Mouse (Mus musculus) urinary bladder, postnatal 10 days (tissue): Measurements from ENCODE around the gene Srpr.

Experiments
- DNase-seq: peaks from one replicate; pipeline ENCODE4 v3.0.0; 2022; ENCODE audit warnings: low spot score

Srpr gene

DNA sequence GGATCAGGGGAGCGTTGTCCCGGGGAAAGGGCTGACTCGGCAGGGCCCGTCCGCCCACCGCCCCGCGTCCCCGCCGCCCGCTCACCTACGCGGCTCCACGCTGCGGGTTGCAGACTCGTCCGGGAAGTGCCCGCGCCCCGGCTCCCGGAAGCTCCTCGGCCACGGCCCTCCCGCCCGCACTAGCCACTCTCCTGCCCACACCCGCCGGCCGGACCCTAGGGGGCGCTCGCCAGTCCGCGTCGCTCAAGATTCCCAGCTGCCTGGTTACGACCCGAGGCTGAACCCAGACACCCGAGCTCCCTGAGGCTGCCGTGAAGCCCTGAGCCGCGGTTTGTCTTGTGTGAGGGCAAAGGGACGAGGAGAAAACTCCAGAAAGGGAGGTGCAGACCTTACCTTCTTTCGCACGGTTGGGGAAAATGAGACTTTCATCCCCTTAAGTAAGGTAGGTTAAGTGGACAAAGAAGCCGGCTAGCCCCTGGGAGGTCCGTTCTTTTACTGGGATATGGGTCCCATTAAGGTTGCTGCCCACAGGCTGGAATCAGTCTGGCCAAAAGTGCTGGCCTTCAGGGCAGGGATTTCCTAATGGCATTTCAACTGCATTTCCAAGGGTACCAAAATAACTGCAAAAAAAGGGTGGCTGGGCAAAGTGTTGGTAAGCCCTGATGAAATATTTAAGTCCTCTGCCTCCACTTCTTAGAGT lies at the start of gene Srpr, which contains the start of gene Tirap:
Gene Srpr, plus strand, starts transcription at position 404 of the 700 bp plus-strand sequence.
Gene Tirap, minus strand, starts transcription at position 520 of the 700 bp plus-strand sequence.
- DNase-seq, result peak; percentile 84

DNA sequence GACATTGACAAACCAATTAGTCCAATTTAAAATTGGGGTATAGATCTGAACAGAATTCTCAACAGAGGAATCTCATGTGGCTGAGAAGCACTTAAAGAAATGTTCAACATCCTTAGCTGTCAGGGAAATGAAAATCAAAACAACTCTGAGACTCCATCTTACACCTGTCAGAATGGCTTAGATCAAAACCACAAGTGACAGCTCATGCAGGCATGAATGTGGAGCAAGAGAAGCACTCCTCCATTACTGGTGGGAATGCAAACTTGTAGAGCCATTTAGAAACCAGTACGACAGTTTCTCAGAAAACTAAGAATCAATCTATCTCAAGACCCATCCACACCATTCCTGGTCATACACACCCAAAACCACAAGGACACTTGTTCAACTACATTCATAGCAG lies 47.1 kb upstream of the Srpr start:
- no peak for DNase-seq

DNA sequence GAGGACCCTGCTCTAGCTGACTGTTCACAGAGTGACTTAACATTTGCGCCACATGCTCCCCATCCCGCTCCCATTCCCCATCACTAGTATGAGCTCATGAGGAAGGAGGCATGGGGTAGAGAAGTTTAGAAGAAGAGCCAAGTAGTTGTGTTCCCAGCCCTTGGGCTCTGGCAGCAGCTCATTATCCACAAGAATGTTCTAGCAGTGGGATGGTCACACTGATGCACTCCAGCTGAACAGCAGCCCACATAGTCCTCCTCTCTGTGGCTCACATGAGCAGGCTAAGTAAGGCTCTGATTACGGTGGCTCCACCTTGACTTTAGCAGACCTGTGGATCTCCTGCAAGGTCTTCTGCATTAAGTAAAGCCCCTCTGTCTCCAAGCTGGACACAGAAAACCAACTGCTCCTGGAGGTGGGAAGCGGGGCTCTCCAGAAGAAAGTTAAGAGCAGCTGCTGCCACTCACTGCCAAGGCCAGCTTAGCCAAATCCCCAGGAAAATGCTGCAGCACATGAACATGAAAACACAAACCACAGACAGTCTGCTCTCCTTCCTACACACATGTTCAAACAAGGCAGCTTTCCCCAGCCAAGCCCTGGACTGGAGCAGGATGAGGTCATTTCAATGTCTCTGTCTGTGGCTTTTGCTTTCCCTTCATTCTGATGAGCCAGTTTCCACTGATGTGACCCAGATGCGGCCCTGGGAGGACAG lies 43.8 kb upstream of the Srpr start:
- no peak for DNase-seq

DNA sequence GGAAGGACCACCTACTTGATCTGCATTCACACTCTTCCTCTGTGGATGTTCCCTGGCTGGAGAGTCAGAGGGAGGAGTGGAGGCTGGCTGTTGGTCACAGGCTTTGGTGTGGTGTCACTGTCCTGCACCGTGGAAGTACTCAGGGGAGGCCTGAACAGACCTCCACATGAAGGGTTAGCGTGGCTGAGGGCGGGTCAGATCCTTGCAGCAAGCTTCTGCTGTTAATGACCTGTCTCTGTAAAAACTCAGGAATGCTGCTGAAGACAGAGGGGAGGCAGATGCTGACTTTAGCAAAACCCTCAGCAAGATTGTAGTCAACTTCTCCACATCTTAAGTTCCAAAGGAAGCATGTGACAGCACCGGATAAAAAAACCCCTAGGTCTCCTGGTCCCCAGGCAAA lies 43.1 kb upstream of the Srpr start:
- no peak for DNase-seq

DNA sequence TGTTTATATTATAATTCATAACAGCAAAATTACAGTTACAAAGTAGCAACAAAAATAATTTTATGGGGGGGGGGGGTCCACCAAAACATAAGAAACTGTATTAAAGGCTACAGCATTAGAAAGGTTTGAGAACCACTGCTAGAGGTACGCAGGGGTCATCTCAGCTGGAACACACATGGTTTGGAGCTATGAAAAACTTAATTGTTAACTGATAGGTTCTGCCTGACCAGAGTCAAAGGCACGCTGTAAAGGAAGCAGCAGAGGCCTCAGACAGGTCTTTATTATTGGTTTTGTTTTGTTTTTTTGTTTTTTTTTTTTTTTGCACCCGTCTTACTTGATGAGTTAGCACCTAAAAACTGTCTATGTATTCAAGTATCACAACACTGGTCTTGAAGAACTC lies 41.5 kb upstream of the Srpr start:
- DNase-seq, result no peak

DNA sequence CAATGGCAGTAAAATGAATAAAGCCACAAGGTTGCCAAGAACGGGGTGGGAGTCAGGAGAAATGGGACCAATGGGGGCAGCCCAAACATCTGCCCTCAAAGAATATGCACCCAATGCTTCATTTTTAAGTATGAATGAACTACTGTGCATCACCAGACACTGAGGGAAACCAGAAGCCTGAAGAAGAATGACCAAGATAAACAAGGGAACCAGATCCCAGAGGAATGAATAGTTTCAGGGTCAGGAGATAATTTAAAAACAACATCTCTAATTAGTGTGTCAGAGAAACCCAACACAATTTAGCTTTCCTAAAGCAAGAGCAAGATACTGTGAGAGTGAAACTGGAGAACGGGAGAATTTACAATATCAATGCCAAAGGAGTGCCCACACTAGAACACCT lies 39.3 kb upstream of the Srpr start:
- no peak for DNase-seq

DNA sequence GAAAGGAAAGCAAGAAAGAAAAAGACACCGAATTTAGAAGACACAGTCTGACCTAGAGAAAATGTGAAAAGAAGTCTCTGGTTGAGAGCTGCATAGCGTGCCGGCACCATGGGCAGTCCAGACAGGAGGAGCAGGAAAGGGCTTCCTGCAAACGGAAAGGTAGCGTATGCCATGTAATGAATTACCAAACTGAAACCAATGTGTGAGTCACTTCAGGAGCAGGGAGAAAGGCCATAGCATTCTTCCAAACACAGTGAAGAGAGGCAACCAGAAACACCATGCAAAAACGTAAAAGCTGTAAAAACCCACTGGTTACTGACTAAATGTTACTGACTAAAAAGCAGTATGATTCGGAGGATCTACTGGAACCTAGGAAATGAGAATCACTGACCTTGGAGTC lies 38.3 kb upstream of the Srpr start:
- DNase-seq, result no peak

DNA sequence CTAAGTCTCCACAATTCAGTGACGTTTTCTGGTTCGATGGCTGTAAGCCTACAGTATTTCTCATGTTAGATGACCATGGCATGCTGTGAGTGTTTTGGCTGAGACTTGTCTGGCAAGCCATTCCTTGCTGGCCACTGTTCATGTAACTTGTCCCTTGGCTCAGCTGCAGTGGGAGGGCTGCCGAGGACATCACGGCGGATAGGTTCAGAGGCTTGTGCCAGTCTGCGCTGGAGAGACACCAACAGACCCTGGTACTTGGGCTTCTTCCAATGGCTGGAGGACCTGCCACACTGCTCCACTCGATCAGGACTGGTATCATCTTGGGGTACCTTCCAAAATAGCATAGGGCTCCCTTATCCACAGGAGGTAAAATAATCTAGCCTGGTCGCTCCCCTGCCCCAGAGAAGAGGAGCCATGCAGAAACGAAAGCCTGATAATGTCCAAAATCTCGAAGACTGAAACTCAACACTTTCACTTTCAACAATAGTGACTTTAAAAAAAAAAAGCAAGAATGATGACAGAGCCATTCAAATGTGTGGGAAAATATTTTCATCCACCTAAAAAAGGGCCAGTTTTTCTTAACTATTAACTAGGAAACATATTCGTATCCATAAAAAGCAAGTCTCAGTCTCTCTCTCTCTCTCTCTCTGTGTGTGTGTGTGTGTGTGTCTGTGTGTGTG lies 36.8 kb upstream of the Srpr start:
- DNase-seq, result no peak

DNA sequence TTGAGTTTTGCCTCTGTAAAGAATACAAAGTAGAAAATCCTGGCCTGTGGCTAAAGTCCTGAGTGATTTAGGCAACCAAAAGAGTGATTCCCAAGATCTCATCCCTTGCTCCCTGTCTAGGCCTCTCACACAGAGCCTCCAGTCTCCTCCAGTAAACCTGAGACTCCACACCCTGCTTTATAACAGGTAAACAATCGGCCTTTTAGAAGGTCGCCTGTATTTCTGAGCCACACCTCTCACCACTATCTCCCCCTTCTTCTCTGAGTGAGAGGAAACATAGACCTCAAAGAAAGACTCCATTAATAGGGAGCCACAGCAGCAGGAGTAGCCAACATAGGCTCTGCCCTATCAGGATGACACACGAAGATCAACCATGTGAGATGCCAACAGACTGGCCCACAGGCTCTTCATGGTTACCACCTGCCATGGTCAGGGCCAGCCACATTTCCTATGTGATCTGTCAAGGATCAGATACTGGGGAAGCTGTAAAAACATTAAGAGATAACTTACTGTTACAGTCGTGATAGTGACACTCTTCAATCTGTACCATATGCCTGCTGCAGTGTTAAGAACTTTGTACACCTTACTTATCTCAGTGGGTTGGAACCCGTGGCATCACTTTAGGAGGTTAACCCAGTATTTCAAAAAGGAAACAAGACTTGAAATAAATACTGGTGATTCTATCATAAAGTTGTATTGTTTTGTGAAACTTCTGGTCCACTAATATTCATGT lies 35.7 kb upstream of the Srpr start:
- no peak for DNase-seq

DNA sequence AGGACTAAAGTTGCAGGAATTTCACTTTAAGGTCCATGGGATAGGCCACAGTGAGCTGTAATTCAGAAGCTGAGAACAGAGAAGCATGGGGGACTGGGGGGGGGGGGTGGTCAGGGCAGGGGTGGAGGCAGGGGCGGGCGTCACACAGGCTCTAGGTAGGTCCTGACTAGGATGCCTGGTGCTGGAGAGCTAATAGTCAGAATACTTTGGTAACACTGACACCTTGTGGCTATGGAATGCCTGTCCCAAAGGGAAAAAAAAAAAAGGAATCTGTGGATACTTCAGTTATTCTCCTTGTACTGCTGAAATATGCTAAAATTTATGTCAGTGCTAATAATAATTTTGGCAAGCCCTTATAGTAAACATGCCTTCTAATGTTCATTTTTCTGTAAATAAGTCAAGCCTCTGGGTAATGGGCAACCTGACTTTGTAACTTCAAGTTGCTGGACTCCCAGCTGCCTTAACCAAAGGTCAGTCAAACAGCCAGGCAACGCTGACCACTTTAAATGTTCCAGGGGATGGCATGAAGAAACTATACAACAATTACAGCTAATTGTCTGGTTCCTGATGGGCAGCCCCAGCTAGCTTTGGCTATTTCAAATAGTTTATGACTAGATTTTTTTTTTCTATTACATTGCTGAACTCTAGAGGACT lies 33.7 kb upstream of the Srpr start:
- no peak for DNase-seq

DNA sequence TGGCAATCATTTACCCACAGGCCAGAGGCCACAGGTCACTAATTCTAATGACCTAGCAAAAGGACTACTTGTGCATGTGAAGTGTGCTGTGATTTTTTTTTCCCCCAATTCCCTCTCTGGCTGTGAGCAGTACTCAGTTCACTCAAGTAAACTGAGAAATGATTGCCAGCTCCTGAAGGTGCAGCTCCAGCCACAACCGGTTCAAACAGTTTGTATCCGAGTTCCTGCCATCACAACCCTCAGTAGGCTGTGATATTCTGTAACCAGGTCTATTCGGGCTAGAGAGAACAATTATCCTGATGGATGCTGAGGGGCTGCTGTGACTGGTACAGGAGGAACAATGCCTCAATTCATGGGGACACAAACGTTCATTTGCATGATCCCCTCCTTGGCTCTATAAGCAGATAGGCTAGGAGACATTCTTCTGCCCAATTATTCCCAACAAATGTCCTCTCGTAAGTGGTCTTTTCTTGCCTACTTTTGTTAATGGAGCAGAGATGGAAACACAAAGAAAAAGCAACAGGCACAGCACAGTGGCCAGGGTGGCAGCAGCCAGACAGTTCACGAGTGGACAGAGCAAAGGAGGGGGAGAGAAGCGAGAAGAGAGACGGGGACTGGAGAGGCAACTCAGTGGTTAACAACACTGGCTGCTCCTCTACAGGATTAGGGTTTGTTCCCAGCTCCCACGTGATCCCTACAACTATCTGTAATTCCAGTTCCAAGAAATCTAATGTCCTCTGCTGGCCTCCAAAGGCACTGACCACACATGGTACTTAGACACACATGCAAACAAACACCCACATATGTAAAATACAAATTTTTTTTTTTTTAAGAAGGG lies 33.0 kb upstream of the Srpr start:
- DNase-seq, result no peak

DNA sequence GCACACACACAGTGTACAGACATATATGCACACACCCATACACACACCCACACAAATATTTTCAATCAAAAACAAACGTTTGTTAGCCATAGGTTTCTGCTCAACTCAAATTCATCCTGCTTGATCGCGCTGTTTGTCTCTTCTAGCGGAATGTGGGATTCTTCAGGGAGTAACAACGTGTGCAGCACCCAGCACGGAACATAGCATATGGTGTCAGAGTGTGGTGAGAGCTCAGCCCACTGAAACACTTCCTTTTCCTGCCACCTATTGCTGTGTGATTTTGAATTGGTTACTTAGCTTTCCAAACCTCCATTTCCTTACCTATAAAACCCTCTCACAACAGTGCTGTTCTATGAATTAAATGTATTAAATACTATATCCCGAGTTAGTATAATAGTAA lies 29.9 kb upstream of the Srpr start:
- DNase-seq, result no peak

DNA sequence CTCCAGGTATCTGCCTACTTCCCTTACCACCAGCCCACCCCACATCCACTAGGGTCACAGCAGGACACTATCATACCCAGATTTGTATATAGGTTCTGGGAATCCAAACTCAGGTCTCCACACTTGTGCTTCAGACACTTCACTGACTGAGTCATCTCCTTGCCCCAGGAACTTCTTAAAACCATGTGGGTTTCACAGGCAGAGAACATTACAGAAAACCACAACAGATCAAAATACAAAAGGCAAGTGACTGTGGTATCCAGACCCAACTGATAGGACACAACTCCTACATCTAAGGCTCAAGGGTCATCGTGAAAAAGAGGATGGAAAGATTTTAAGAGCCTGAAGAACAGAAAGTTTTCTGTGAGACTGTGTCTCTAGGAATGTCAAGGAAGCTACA lies 26.6 kb upstream of the Srpr start:
- no peak for DNase-seq

DNA sequence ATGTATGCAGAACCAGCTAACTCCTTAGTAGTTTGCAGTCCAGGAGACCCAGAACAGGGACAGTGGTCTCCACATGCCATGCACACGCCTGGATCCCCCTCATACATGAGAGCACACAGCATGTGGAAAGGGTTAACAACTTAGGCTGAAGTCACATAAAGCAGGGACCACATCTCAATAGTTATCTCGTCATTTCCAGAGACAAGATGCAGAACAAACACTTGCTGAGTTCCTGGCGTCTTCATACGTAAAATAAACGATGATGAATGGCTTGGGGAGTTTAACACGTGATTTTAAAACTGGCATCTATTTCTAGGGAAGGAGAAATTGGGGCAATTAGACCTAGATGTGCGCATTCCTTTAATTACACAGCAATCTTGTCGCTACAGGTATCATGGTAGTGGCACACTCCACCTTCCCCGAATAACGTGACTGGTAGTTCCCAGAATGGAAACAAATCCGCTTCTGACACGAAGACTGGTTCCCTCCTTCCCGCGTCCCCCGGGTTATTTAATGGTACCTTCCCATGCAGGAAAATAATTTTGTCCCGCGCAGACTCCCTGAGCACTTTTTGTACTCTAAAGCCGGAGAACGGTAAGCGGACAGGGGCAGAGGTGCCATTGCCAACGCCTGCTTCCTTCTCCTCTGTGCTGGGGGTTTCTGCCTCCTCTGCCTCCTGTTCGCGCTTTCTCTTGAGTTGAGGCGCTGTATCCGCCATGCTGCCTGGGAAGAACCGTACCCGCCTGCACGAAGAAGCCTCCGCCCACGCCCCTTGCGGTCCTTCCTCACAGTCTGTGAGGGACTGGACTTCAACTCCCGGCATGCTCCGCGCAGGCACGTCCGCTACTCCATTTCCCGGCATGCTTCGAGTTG lies 24.5 kb upstream of the Srpr start, which contains the start of gene Dcps:
Gene Dcps, minus strand, starts transcription at position 811 of the 873 bp plus-strand sequence.
- DNase-seq, result peak; percentile 63

DNA sequence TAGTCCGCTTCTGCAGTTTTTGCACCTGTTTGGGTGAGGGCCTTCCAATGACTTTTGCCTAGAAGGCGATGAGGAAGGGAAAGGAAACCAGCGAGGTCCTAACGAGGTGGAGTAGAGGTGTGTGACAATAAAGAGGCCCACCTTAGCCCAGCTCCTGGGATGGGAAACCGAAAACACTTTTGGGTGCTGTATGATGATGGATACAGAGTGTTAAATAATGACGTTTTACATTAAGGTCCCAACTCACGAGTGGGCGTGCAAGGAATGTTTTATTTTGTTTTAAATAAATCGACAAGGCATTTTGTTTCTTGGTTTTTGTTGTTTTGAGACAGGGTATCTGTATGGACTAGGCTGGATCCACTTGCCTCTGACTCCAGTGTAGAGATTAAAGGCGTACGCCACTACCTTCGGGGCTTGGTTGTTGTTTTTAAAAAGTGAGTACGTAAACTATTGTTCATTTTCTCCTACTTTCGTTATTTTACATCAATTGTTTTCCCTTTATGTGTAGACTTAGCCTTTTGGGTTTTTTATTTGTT lies 23.8 kb upstream of the Srpr start:
- DNase-seq, result no peak

DNA sequence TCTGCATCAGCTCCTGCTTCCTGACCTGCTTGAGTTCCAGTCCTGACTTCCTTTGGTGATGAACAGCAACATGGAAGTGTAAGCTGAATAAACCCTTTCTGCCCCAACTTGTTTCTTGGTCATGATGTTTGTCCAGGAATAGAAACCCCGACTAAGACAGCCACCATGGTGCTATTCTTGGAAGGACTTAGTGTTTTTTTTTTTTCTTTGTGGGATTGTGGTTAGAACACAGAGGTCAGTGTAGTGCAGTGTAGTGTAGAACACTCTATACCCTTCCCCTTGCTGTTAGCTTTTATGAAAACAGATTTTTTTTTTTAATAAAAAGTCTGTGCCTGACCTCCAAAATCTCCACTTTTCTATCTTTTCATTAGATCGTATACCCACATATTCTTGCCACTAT lies 17.1 kb upstream of the Srpr start:
- DNase-seq, result no peak

DNA sequence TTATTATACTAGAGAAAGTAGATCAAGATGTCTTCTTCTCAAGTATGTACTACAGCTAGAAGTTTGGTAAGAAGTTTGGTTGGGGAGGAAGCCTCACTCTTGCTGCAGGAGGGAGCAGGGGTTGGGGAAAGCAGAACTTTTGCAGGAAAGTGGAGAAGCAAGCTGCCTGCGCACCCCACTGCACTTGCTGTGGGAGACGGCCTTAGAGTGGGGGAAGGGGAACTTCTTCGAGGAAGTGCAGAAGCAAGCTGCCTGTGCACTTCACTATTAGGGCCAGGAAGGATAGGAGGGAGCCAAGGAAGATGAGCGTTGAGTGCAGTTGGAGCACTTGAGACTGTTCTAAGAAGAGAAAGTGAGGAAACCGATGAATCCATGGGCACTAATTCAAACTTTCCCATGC lies 16.6 kb upstream of the Srpr start:
- DNase-seq, result no peak

DNA sequence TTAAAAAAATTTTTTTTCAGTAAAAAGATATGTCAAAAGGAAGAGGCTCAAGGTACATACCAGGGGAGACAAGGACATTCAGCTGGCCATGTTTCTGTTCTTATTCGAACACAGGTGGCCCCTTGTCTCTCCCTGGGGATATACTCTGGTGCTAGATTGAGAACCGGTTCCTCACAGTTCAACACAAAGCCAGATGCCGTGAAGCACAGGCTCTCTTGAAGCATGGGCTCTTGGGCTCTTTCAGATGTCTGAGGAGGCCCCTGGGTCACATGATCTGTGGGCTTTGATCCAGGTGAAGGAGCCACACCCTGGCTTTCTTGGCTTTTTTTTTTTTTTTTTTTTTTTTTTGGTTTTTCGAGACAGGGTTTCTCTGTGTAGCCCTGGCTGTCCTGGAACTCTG lies 13.5 kb upstream of the Srpr start:
- DNase-seq, result no peak

DNA sequence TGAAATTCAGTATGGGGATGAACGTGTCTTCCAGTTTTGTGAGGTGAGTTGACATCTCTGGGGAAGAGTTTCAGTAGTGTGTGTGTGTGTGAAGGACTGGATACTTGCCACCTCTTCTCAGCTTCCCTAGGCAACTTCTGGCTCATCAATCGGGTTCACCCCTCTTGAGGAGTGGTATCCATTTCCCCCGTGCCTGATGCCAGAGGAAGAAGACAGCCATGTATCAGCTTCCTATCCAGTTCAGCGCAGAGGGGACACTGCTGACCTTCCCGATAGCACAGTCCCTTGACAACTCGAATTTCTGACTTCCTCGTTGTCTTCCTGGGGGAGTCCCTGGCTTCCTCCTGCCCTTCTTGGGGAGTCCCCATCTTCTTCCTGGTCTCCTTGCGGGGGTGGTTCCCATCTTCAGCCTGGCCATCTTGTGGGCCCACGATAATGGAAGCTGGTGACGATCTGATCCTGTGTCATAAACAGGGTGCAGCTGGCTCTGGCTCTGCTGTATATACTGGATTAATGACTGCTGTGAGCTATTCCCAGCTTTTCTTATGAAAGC lies 12.5 kb upstream of the Srpr start:
- no peak for DNase-seq
